Mouse (Mus musculus): ENCODE measurements around the gene Ntf5.
"Not testable (repeated sequence)": the region's sequence is repeated elsewhere in the genome, so short reads cannot be mapped to it uniquely, and the experiment has no call there.

Ntf5 gene

DNA sequence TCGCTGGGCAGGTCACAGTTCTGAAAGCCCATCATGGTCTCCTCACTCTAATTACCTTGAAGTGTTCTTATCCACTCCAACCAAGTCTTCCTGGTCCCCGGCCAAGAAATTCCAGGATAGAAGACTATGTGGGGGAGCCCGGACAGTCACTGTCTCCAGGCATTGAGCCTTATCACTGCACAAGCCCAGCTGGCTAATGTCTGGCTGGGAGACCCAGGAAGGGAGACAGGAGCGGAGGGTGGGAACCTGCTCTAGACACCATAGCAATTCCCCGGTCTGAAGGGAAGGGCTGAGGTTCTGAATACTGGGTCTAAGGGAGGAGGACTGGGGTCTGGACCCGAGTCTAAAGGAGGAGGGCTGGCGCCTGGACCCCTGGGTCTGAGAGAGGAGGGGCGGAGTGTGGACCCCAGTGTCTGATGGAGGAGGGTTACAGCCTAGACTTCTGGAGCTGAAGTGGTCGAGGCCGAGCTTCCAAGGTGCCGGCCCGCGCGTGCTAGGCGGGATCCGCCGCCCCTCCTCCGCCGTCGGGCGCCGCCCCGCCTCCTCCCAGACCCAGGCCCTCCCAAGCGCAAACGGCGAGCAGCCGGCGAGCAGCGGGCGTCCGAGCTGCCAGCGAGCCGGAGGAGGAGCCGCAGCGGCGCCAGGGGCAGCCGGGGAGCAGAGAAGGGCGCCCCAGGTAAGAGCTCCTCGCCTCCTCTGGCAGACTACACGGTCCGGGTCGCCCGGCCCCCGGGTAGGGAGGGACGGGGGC, at the start of gene Ntf5:
Gene Ntf5, plus strand, starts transcription at position 583 of the 751 bp plus-strand sequence.
- in situ Hi-C loops (cut with MboI; ENCODE audit: low pct_unique_long_range_greater_than_20kb in 1 of 2, low sequenced_read_pairs in 2 of 2, unreplicated experiment in 1 of 2), result no loop called here

DNA sequence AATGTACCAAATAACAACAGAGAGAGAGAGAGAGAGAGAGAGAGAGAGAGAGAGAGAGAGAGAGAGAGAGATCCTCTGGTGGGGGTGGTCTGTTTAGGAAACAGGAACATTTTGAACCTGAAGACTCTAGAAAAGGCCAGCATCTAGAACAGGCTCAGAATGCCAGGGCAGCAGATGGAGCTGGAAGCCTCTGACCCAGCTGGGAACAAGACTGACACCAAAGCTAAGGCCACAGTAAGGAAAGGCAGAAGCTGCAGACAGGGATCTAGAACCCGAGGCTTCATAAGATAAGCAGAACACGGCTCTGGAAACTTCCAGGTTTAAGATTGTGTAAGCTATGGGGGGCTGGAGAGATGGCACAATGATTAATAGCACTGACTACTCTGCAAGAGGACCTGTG, 49.5 kb upstream of the Ntf5 start:
- in situ Hi-C loops (cut with MboI; ENCODE audit: low pct_unique_long_range_greater_than_20kb in 1 of 2, low sequenced_read_pairs in 2 of 2, unreplicated experiment in 1 of 2), result no loop called here

DNA sequence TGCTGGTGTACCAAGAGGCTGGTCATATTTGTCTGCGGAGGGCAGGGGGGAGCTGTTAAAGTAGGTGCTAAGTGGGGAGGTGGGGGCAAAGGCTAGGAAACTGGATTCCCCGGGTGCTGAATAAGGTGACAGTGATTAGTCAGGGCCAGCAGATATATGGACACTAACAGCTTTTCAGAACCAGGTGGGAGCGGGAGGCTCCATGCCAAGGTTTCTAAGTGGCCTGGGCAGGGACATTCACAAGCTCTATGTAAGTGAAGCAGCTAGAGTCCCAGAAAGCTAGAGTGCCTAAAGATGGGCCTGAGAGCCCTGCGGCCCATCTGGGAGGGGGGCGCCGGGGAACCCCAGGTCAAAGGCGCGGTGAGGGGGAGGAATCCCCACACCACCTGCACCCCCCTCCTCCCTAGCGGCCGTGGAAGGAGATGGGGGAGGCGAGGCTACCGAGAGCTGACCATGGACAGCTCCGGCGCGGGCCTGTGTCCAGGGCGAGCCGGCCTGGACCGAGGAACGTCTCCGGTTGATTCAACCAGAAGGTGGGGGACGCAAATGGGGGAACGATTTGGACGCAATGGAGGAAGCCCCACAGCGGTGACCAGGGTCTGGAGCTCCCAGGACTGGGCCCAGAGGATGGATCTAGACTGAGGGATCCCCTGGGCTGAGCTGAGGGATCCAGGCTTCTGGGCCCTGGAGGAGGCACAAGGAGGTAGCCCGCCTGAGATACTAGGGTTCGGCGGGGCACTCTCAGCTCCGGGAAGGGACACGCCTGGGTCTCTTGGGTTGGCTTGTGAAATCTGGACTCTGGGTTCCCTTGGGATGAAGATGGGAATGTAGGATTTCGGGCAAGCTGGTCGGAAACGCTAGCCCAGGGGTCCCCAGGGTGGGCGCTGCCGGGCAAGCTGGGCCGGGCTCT, 47.5 kb upstream of the Ntf5 start:
- in situ Hi-C loops (cut with MboI; ENCODE audit: low pct_unique_long_range_greater_than_20kb in 1 of 2, low sequenced_read_pairs in 2 of 2, unreplicated experiment in 1 of 2), result no loop called here

DNA sequence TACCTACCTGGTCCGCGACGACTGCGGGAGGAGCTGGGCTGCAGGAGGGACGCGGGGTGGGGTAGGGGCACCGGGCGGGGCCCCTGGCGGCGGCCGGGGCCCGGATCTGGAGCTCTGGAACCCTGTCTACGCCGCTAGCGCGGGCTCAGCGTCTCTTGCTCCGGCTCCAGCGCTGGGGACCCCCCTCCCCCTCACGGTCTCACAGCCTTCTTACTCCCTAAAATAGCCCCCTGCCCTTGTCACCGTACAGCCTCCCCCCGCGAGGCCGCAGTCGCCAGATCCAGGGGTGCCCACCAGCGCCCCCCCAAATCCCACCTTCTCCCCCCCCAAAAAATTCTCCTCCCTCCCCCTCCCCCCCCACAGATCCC, 46.9 kb upstream of the Ntf5 start, which contains the start of gene Ppfia3:
Gene Ppfia3, minus strand, starts transcription at position 368 of the 368 bp plus-strand sequence.
- in situ Hi-C loops (cut with MboI; ENCODE audit: low pct_unique_long_range_greater_than_20kb in 1 of 2, low sequenced_read_pairs in 2 of 2, unreplicated experiment in 1 of 2), result no loop called here

DNA sequence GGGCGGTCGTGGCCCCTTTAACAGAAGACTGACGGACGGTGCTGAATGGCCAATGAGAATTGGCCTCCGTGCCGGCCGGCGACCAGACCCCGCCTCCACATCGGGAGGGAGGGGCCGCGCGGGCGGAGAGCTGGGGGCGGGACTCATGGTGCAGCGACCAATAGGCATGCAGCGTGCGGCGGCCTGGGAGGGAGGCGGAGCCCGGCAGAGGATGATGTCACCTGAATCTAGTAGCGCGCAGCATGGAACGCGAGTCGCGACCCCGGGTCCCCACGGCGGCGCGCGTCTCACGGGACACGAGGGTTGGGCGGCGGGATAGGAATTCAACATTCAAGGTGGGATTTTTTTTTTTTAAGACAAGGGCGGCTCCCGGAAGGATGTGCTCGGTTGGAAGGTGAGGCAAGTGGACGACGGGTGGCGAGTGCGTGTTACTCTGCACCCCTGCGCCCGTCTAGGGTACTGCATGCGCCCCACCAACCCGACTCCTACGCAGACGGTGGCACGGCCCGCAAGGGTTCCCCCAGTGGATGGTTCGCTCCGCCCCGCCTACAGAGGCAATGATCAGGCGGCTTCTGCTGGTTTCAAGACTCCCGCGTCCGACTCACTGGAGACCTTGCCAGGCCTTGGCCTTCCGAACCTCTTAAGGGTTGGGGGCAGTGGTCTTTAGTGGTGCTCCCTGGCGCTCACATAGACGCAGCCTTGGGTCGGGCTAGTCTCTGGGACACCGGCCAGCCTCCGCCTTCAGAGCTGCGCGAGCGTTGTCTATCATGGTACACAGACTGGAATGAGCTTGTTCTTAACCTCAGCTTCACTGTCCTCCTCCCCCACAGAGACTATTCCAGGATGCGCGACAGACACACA, 46.2 kb upstream of the Ntf5 start:
- in situ Hi-C loops (cut with MboI; ENCODE audit: low pct_unique_long_range_greater_than_20kb in 1 of 2, low sequenced_read_pairs in 2 of 2, unreplicated experiment in 1 of 2), result no loop called here

DNA sequence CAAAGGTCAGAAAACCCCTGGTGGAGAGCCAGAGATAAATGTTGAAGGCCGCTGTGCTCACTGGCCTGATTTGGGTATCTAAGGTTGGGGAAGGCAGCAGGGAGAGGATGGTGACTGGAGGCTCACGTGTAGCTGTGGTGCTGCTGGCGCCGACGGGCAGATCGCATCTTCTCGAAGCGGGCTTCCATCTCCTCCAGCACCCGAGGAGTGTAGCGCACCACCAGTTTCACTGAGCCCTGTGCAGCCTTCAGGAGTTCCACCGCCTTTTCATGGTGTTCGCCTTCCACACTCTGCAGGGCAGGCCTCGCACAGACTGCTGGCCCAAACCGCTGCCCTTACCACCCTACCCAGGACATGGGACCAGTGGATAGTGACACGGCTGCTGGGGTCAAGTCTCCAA, 45.3 kb upstream of the Ntf5 start:
- in situ Hi-C loops (cut with MboI; ENCODE audit: low pct_unique_long_range_greater_than_20kb in 1 of 2, low sequenced_read_pairs in 2 of 2, unreplicated experiment in 1 of 2), result no loop called here

DNA sequence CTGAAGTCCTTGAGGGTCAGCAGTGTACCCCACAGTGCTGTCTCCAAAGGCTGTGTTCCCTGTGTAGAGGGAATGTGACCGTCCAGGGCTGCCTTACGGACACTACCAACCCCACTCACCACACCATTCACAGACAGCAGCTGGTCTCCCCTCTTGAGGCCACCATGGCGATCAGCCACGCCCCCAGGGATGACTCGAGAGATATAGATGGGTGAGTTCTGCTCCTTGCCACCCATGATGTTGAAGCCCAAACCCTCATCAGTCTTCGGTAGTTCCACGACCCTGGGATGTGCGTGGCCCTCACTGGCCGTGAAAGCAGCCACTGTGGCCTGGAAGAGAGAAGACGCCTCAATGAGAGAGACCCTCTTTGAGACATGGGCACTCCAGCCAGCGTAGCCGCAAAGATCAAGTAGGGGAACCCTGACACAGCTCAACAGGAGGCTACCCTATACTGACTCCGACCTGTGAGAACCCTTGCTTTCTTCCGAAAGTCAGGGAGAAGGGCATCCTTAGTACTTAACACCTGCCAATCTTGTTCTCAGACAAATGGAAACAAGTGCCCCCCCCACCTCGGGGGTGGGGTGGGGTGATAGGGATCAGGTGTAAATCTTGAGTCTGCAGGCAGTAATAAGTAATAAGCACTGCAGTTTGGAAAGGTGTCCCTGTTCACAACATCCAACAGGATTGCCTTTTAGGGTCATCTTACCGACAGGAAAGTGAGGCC, 44.3 kb upstream of the Ntf5 start:
- in situ Hi-C loops (cut with MboI; ENCODE audit: low pct_unique_long_range_greater_than_20kb in 1 of 2, low sequenced_read_pairs in 2 of 2, unreplicated experiment in 1 of 2), result no loop called here

DNA sequence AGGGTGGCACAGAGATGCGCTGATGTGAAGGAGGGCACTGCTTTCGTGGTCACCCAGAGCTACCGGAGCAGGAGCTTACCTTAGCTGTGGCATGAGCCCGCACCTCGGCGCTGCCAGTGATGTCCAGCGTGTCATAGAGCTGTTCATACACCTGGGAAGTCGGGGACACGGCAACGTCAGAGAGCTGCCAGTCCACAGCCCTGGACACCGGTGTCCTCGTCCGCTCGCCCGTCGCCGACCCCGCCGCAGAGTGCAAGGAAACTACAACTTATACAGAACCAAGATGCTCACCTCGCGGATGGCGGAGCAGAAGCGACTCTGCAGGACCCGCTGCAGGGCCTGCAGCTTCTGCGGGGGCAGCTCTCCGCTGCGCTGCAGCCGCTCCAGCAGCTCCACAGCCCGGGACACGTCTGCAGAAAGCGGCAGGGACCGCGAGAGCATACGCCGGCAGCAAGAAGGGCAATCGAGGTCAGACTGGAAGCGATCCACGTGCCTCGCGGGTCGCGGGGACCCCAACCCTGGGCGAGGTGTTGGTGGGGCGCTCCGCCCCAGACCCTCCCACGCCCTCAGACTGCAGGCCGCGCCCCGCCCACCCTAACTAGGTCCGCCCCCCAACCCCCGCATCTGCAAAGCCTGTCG, 43.5 kb upstream of the Ntf5 start:
- in situ Hi-C loops (cut with MboI; ENCODE audit: low pct_unique_long_range_greater_than_20kb in 1 of 2, low sequenced_read_pairs in 2 of 2, unreplicated experiment in 1 of 2), result no loop called here

DNA sequence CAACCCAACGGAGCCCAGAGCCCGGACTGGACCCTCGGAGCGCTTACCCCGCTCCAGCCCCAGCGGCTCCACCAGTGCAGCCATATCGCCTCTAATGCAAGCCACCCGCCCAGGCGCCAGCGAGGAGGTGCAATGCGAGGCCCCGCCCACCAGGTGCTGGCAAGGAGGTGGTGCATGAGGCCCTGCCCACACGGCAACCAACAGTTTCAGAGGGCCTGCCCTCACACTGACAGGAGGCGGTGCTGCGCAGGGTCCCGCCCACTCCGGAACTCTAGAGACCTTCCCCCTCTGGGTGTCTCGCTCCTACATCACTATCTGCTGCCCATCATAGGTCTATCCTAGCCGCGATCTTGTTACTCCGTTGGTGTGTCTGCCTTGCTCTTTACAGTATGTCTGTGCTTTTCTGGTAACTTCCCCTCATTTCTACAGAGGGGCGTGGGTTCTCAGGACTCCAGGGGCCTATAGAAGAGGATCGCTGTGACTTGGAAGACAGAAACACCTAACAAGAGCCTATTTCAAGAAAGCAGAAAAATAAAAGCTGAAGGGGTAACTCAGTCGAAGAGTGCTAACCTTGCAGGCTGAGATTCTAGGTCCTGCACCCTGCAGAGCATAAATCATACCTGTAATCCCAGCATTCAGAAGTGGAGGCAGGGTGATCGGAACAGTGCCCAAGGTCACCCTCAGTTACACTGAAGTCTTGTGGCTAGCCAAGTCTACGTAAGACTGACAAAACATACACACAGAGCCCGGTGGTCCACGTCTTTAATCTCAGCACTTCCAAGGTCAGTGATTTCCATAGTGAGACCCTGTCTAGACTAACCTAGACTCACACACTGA, 42.8 kb upstream of the Ntf5 start, which contains the start of gene Lin7b:
Gene Lin7b, minus strand, starts transcription at position 109 of the 837 bp plus-strand sequence.
- in situ Hi-C loops (cut with MboI; ENCODE audit: low pct_unique_long_range_greater_than_20kb in 1 of 2, low sequenced_read_pairs in 2 of 2, unreplicated experiment in 1 of 2), result no loop called here

DNA sequence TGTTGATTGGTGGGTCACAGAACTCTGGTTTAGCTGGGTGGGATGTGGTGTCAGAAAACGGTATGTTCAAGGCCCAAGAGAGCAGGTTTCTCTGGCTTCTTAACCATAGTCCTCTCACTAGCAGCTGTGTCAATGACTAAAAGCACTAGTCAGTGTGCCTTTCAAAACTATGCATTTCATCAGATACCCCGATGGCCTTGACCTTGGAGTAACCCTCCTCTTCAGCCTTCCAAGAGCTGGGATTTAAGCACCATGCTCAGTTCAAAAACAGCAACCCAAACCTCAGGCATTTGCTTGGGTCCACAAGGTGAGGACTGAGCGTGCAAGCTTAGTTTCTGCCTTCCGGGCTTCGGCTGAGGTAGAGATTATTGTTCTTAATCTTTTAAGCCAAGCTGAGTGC, 41.1 kb upstream of the Ntf5 start:
- in situ Hi-C loops (cut with MboI; ENCODE audit: low pct_unique_long_range_greater_than_20kb in 1 of 2, low sequenced_read_pairs in 2 of 2, unreplicated experiment in 1 of 2), result no loop called here

DNA sequence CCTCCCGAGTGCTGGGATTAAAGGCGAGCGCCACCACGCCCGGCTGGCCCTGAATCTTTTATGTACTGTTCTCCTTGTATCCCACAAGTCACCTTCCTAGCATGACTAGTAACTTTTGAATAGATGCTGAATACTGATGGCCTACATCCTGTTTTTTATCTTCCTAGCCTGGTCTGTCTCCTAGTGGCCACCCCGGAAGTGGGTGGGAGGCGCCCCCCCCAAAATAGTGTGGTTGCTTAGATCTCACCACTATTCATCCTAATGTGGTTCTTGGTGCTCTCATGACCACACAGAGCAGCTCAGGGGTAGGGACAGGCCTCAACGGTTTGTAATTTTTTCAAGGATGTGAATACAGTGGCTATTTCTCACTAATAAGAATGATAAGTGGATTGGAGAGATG, 38.9 kb upstream of the Ntf5 start:
- in situ Hi-C loops (cut with MboI; ENCODE audit: low pct_unique_long_range_greater_than_20kb in 1 of 2, low sequenced_read_pairs in 2 of 2, unreplicated experiment in 1 of 2), result no loop called here

DNA sequence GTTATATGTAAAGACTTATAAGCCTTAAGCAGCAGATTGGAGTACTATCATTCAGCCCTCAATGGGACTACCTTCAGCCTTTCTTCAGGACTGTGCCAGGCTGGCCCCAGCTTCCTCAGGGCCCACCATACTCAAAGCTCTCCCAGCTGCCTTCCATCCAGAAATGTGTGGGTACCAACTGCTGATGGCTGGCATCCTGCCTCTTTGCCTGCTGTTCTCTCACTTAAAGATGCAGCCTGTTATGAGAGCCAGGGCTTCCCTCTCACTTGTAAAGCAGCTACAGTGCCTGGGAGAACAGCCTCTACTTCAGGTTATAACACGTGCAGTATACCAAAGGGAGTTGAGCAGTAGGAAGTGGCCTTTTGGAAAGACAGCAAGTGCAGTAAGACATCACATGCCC, 37.4 kb upstream of the Ntf5 start:
- in situ Hi-C loops (cut with MboI; ENCODE audit: low pct_unique_long_range_greater_than_20kb in 1 of 2, low sequenced_read_pairs in 2 of 2, unreplicated experiment in 1 of 2), result no loop called here

DNA sequence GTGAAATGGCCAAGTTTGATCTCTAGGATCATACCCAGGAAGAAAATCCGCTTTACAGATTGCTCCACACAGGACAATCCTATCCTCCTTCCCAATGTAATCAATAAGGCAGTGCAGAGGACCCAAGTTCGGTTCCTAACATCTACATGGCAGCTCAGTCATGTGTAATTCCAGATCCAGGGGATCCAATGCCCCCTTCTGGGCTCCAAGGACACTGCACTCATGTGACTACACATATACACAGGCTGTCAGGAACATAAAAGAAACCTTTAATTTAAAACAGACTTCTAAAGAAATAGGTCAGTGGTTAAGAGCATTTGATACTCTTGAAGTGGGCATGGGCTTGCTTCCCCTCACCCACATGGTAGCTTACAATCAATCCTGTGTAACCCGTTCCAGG, 27.4 kb upstream of the Ntf5 start:
- in situ Hi-C loops (cut with MboI; ENCODE audit: low pct_unique_long_range_greater_than_20kb in 1 of 2, low sequenced_read_pairs in 2 of 2, unreplicated experiment in 1 of 2), result no loop called here

DNA sequence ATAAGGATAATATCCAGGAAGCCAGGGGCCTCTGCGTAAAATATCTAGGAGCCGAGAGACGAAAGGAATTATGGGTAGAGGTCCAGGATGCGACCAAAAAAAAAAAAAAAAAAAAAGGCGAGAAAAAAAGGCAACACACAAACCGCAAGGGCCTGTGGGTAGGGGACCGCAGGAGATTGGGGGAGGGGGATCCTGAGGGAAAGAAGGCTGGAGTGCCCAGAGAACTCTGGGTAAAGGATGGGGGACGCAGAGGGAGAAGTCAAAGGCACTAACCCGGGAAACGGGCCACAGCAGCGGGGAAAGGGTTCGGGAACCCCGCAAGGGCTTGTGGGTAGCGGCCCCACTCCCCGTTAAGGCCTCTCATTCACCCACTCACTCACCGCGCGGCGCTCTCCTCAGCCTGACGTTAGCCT, 18.4 kb upstream of the Ntf5 start:
- in situ Hi-C loops (cut with MboI; ENCODE audit: low pct_unique_long_range_greater_than_20kb in 1 of 2, low sequenced_read_pairs in 2 of 2, unreplicated experiment in 1 of 2), result no loop called here

DNA sequence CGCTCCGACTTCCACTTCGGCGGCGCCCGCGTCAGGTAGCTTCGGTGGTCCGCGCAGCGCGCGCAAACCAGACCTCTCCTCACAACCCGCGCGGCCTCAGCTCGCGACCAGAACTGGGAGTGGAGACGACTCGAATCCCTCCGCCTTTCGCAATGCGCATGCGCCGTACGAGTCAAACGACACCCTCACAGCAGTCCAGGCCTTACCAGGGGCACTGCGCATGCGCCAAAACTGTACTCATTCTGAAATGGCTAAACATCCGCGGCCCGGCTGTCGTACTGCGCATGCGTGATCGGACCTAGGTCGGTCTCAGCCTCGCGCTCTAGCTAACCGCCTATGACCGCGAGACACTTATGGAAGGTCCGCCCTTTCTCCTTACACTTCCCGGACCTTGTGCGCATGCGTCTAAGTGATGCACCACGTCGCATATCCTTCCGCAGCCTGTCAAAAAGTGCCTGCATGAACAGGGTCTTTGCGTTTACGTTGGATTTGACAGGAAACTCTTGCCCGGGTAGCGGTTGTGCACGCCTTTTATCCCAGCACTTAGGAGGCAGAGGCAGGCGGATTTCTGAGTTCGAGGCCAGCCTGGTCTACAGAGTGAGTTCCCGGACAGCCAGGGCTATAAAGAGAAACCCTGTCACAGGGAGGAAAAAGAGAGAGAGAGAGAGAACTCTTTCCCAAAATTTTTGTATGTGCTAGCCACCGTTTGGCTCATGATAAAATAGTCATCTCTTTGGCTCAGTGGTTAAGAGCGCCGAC, 17.7 kb upstream of the Ntf5 start, which contains the start of gene Snrnp70:
Gene Snrnp70, minus strand, starts transcription at position 165 of the 759 bp plus-strand sequence.
- in situ Hi-C loops (cut with MboI; ENCODE audit: low pct_unique_long_range_greater_than_20kb in 1 of 2, low sequenced_read_pairs in 2 of 2, unreplicated experiment in 1 of 2), result no loop called here

DNA sequence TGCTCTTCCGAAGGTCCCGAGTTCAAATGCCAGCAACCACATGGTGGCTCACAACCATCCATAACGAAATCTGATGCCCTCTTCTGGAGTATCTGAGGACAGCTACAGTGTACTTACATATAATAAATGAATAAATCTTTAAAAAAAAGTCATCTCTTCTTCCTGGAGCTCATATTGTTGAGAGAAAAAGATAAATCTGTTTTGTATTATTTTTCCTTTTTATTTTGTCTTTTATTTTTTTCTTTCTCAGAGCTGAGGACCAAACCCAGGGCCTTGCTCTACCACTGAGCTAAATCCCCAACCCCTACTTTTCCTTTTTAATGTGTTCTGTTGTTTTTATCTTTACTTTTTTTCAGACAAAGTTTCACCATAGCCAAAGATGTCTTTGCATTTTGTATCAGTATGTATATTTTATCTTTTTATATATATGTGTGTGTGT, 17.1 kb upstream of the Ntf5 start:
- in situ Hi-C loops (cut with MboI; ENCODE audit: low pct_unique_long_range_greater_than_20kb in 1 of 2, low sequenced_read_pairs in 2 of 2, unreplicated experiment in 1 of 2), result not testable (repeated sequence)

Measured in mouse embryonic stem cell (cell line).